Mouse (Mus musculus): ENCODE data around the gene Bcl2l13. TPM values are rescaled to one million over a fixed set of nuclear protein-coding genes. Genes with fewer than 3 reads are reported as not detected.
A peak's percentile ranks its signal among the peaks of the same experiment; 100 is the strongest.

Gene Bcl2l13
- 32.8 and 35.2 TPM in 2 replicates for polyA plus RNA-seq (2015; fragmentation: Nextera tagmentation; extraction: Ambion mirVana)

- whole genome bisulfite sequencing, result 5% methylated on average over 40 of the region's 40 CpGs
- peak within 1 kb of the TSS; percentile 95 for H3K9ac ChIP-seq (replicated peaks; ENCODE audit: low read depth, low read length)
- peak; percentile 95 for ATAC-seq
- no peaks in the 10 kb centered on the region for H3K27me3 ChIP-seq (replicated peaks; ENCODE audit: control insufficient read depth, insufficient read depth, low read length)
- peaks cover 13% of the 10 kb centered on the region for H3K4me1 ChIP-seq (replicated peaks; ENCODE audit: control insufficient read depth, insufficient read depth, low read length)
- peak within 1 kb of the TSS; percentile 91 for H3K27ac ChIP-seq (ENCODE audit: low read length)
- H3K4me3 ChIP-seq (replicated peaks; ENCODE audit: low read length), result peak within 1 kb of the TSS; percentile 88
- H3K4me2 ChIP-seq (ENCODE audit: low read length), result peak within 1 kb of the TSS; percentile 74
- no peaks in the 10 kb centered on the region for H3K9me3 ChIP-seq (ENCODE audit: control insufficient read depth, low read length)
- H3K36me3 ChIP-seq (ENCODE audit: control insufficient read depth, insufficient read depth), result no peaks in the 10 kb centered on the region
Observed at GRCm38 (mm10) chr6:120835474-120836374, at the start of gene Bcl2l13. Gene Bcl2l13 (plus strand): TSS chr6:120836212.

- ATAC-seq, result no peak
- H3K4me1 ChIP-seq (replicated peaks; ENCODE audit: control insufficient read depth, insufficient read depth, low read length), result no peaks in the 10 kb centered on the region
- H3K4me2 ChIP-seq (ENCODE audit: low read length), result no peak overlapping the region
- WGBS, result 89% methylated on average over 5 of the region's 5 CpGs
- H3K27ac ChIP-seq (ENCODE audit: low read length), result no peak overlapping the region
- no peak overlapping the region for H3K9ac ChIP-seq (replicated peaks; ENCODE audit: low read depth, low read length)
- H3K36me3 ChIP-seq (ENCODE audit: control insufficient read depth, insufficient read depth), result peaks cover 2% of the 10 kb centered on the region; the same call in 1 of the 2 replicates
- H3K27me3 ChIP-seq (replicated peaks; ENCODE audit: control insufficient read depth, insufficient read depth, low read length), result no peaks in the 10 kb centered on the region
- H3K9me3 ChIP-seq (ENCODE audit: control insufficient read depth, low read length), result no peaks in the 10 kb centered on the region
- H3K4me3 ChIP-seq (replicated peaks; ENCODE audit: low read length), result no peak overlapping the region
Observed at GRCm38 (mm10) chr6:120788068-120788607, 47.9 kb upstream of the Bcl2l13 start.

GRCm38 (mm10) chr6:120788904-120789303 is 47.1 kb upstream of the Bcl2l13 start:
- H3K9ac ChIP-seq (replicated peaks; ENCODE audit: low read depth, low read length), result no peak overlapping the region
- H3K36me3 ChIP-seq (ENCODE audit: control insufficient read depth, insufficient read depth), result peaks cover 5% of the 10 kb centered on the region; the same call in 1 of the 2 replicates
- no peaks in the 10 kb centered on the region for H3K4me1 ChIP-seq (replicated peaks; ENCODE audit: control insufficient read depth, insufficient read depth, low read length)
- no peak overlapping the region for H3K4me3 ChIP-seq (replicated peaks; ENCODE audit: low read length)
- ATAC-seq, result no peak
- no peak overlapping the region for H3K4me2 ChIP-seq (ENCODE audit: low read length)
- no peak overlapping the region for H3K27ac ChIP-seq (ENCODE audit: low read length)
- no peaks in the 10 kb centered on the region for H3K9me3 ChIP-seq (ENCODE audit: control insufficient read depth, low read length)
- no peaks in the 10 kb centered on the region for H3K27me3 ChIP-seq (replicated peaks; ENCODE audit: control insufficient read depth, insufficient read depth, low read length)

- Histone ChIP-seq H3K27me3 (replicated peaks; ENCODE audit: control insufficient read depth, insufficient read depth, low read length) (no peaks in the 10 kb centered on the region), H3K27ac (ENCODE audit: low read length) (no peak overlapping the region), H3K36me3 (ENCODE audit: control insufficient read depth, insufficient read depth) (peaks cover 13% of the 10 kb centered on the region), H3K4me1 (replicated peaks; ENCODE audit: control insufficient read depth, insufficient read depth, low read length) (no peaks in the 10 kb centered on the region), H3K4me2 (ENCODE audit: low read length) (no peak overlapping the region), H3K4me3 (replicated peaks; ENCODE audit: low read length) (no peak overlapping the region), H3K9ac (replicated peaks; ENCODE audit: low read depth, low read length) (no peak overlapping the region), H3K9me3 (ENCODE audit: control insufficient read depth, low read length) (no peaks in the 10 kb centered on the region)
- WGBS, result 93% methylated on average over 10 of the region's 11 CpGs
- no peak for ATAC-seq
Observed at GRCm38 (mm10) chr6:120790153-120790552, 45.9 kb upstream of the Bcl2l13 start.

- Histone ChIP-seq H3K4me3 (replicated peaks; ENCODE audit: low read length) (no peak overlapping the region), H3K27me3 (replicated peaks; ENCODE audit: control insufficient read depth, insufficient read depth, low read length) (no peaks in the 10 kb centered on the region), H3K9ac (replicated peaks; ENCODE audit: low read depth, low read length) (no peak overlapping the region), H3K4me2 (ENCODE audit: low read length) (no peak overlapping the region), H3K9me3 (ENCODE audit: control insufficient read depth, low read length) (no peaks in the 10 kb centered on the region), H3K36me3 (ENCODE audit: control insufficient read depth, insufficient read depth) (peaks cover 17% of the 10 kb centered on the region), H3K4me1 (replicated peaks; ENCODE audit: control insufficient read depth, insufficient read depth, low read length) (no peaks in the 10 kb centered on the region), H3K27ac (ENCODE audit: low read length) (no peak overlapping the region)
- ATAC-seq, result no peak
- WGBS, result 84% methylated on average over 5 of the region's 5 CpGs
Observed at GRCm38 (mm10) chr6:120790717-120791116, 45.3 kb upstream of the Bcl2l13 start.

- Histone ChIP-seq H3K27ac (ENCODE audit: low read length) (no peak overlapping the region), H3K9ac (replicated peaks; ENCODE audit: low read depth, low read length) (no peak overlapping the region), H3K9me3 (ENCODE audit: control insufficient read depth, low read length) (no peaks in the 10 kb centered on the region), H3K4me1 (replicated peaks; ENCODE audit: control insufficient read depth, insufficient read depth, low read length) (no peaks in the 10 kb centered on the region), H3K36me3 (ENCODE audit: control insufficient read depth, insufficient read depth) (peaks cover 26% of the 10 kb centered on the region), H3K4me3 (replicated peaks; ENCODE audit: low read length) (no peak overlapping the region), H3K27me3 (replicated peaks; ENCODE audit: control insufficient read depth, insufficient read depth, low read length) (no peaks in the 10 kb centered on the region), H3K4me2 (ENCODE audit: low read length) (no peak overlapping the region)
- ATAC-seq, result 0 out of 2 replicates have a peak, but pooled peaks have one; percentile 29
- WGBS, result 76% methylated on average over 8 of the region's 8 CpGs
Observed at GRCm38 (mm10) chr6:120792947-120793346, 43.1 kb upstream of the Bcl2l13 start.

GRCm38 (mm10) chr6:120795422-120796086 is 40.5 kb upstream of the Bcl2l13 start:
- Histone ChIP-seq H3K9ac (replicated peaks; ENCODE audit: low read depth, low read length) (no peak overlapping the region), H3K36me3 (ENCODE audit: control insufficient read depth, insufficient read depth) (peaks cover 38% of the 10 kb centered on the region), H3K4me1 (replicated peaks; ENCODE audit: control insufficient read depth, insufficient read depth, low read length) (no peaks in the 10 kb centered on the region), H3K4me2 (ENCODE audit: low read length) (no peak overlapping the region), H3K27me3 (replicated peaks; ENCODE audit: control insufficient read depth, insufficient read depth, low read length) (no peaks in the 10 kb centered on the region), H3K9me3 (ENCODE audit: control insufficient read depth, low read length) (no peaks in the 10 kb centered on the region), H3K4me3 (replicated peaks; ENCODE audit: low read length) (no peak overlapping the region), H3K27ac (ENCODE audit: low read length) (no peak overlapping the region)
- ATAC-seq, result no peak
- WGBS, result 93% methylated on average over 5 of the region's 5 CpGs

- peaks cover 38% of the 10 kb centered on the region for H3K36me3 ChIP-seq (ENCODE audit: control insufficient read depth, insufficient read depth)
- H3K9ac ChIP-seq (replicated peaks; ENCODE audit: low read depth, low read length), result no peak overlapping the region
- no peaks in the 10 kb centered on the region for H3K4me1 ChIP-seq (replicated peaks; ENCODE audit: control insufficient read depth, insufficient read depth, low read length)
- 95% methylated on average over 2 of the region's 2 CpGs for WGBS
- no peak overlapping the region for H3K4me3 ChIP-seq (replicated peaks; ENCODE audit: low read length)
- H3K27me3 ChIP-seq (replicated peaks; ENCODE audit: control insufficient read depth, insufficient read depth, low read length), result no peaks in the 10 kb centered on the region
- H3K27ac ChIP-seq (ENCODE audit: low read length), result no peak overlapping the region
- H3K9me3 ChIP-seq (ENCODE audit: control insufficient read depth, low read length), result no peaks in the 10 kb centered on the region
- H3K4me2 ChIP-seq (ENCODE audit: low read length), result no peak overlapping the region
- ATAC-seq, result 0 out of 2 replicates have a peak, but pooled peaks have one; percentile 21
Observed at GRCm38 (mm10) chr6:120796111-120796510, 39.9 kb upstream of the Bcl2l13 start.

- Histone ChIP-seq H3K4me3 (replicated peaks; ENCODE audit: low read length) (no peak overlapping the region), H3K9me3 (ENCODE audit: control insufficient read depth, low read length) (no peaks in the 10 kb centered on the region), H3K9ac (replicated peaks; ENCODE audit: low read depth, low read length) (no peak overlapping the region), H3K27me3 (replicated peaks; ENCODE audit: control insufficient read depth, insufficient read depth, low read length) (no peaks in the 10 kb centered on the region), H3K4me2 (ENCODE audit: low read length) (no peak overlapping the region), H3K4me1 (replicated peaks; ENCODE audit: control insufficient read depth, insufficient read depth, low read length) (no peaks in the 10 kb centered on the region), H3K36me3 (ENCODE audit: control insufficient read depth, insufficient read depth) (peaks cover 47% of the 10 kb centered on the region), H3K27ac (ENCODE audit: low read length) (no peak overlapping the region)
- no peak for ATAC-seq
- WGBS, result 94% methylated on average over 7 of the region's 7 CpGs
Observed at GRCm38 (mm10) chr6:120798019-120798418, 38.0 kb upstream of the Bcl2l13 start.

All from forebrain, embryonic 16.5 days (tissue).